Mouse (Mus musculus) liver, adult 2 months (tissue): Measurements from ENCODE around the gene Ubp1. TPM values are rescaled to one million over a fixed set of nuclear protein-coding genes. Genes with fewer than 3 reads are reported as not detected.

Source experiments
- DNase-seq: peaks from one replicate; pipeline ENCODE4 v3.0.0-alpha.2; 2011; ENCODE audit warnings: low read depth, low spot score; ENCODE audit errors: extremely low read depth
- H3K27ac ChIP-seq: fragments of 200-500 bp; replicated peaks from 2 replicates; pipeline ENCODE4 v1.5.1; 2012; ENCODE audit warnings: low read depth, mild to moderate bottlenecking, control low read depth, inconsistent platforms, low read length; ENCODE audit not compliant: insufficient read depth
- H3K27me3 ChIP-seq: fragments of 200-500 bp; 2 replicates; pipeline ENCODE4 v1.6.1; 2012; ENCODE audit warnings: mild to moderate bottlenecking, moderate library complexity, low read length, inconsistent platforms; ENCODE audit not compliant: control insufficient read depth, insufficient read depth
- H3K36me3 ChIP-seq: fragments of 200-500 bp; 2 replicates; pipeline ENCODE4 v1.6.1; 2012; ENCODE audit warnings: low read length, inconsistent platforms; ENCODE audit not compliant: control insufficient read depth, insufficient read depth
- H3K4me1 ChIP-seq: fragments of 200-500 bp; 2 replicates; pipeline ENCODE4 v1.6.1; 2011; ENCODE audit warnings: low read length; ENCODE audit not compliant: control insufficient read depth, insufficient read depth
- H3K4me3 ChIP-seq: fragments of 200-500 bp; 2 replicates; pipeline ENCODE4 v1.5.1; 2011; ENCODE audit warnings: low read depth, mild to moderate bottlenecking, control low read depth, low read length, moderate library complexity; ENCODE audit not compliant: insufficient read depth
- H3K79me2 ChIP-seq: fragments of 200-500 bp; 2 replicates; pipeline ENCODE4 v1.6.1; 2012; ENCODE audit warnings: inconsistent platforms, mild to moderate bottlenecking, low read length, moderate library complexity; ENCODE audit not compliant: control insufficient read depth, insufficient read depth
- H3K9ac ChIP-seq: fragments of 200-500 bp; 2 replicates; pipeline ENCODE4 v1.6.1; 2012; ENCODE audit warnings: low read depth, mild to moderate bottlenecking, control low read depth, inconsistent platforms, low read length
- CTCF ChIP-seq: fragments of 200-500 bp; IDR thresholded peaks from 2 replicates; pipeline ENCODE4 v1.5.1; 2011; ENCODE audit warnings: low read depth, low read length, control low read depth
- POLR2A ChIP-seq: fragments of 200-500 bp; IDR thresholded peaks from 2 replicates; pipeline ENCODE4 v1.6.1; 2011; ENCODE audit warnings: low read length, control low read depth; ENCODE audit not compliant: insufficient read depth; ENCODE audit errors: extremely low read depth
- WGBS: fragments of 180-500 bp; shearing (Covaris S2); methylation state at CpG from one replicate; pipeline ENCODE4 v1.1.7; 2018; 5-methylcytosine and 5-hydroxymethylcytosine counted together
- polyA plus RNA-seq: library from polyadenylated mRNA; depleted of rRNA; stranded (reverse); fragments of >200 nt; gene quantifications from 2 replicates; pipeline ENCODE4 v1.2.3, GENCODE M21; 2012; rRNA removed
- total RNA-seq: library from RNA; depleted of rRNA; stranded (reverse); fragments of >200 nt; gene quantifications from 2 replicates; pipeline ENCODE4 v1.2.3, GENCODE M21; 2014; rRNA removed

Ubp1 gene
- total and polyA plus RNA-seq, 2 experiments: 24.2 to 27.8 TPM

DNA sequence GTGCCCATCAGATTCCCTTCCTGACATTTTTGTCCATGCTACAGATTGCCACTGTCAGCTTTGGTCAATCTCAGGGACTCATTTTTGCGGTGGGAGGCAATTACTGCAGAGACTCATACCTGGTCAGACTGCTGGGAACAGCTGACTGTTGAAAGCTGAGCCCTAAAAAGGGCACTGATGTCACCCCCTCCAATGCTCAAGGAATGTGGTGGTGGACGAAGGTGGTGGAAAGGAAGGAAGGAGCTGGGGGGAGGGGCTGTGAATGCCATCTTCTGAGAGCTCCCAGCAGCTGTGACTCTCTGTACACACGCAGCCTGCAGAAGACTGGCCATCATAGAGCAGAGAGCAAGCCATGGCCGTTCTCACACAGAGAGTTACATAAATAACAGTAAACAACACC lies 91.4 kb downstream of the Ubp1 start:
- H3K4me3 ChIP-seq: no peak overlapping the region
- no peak overlapping the region for H3K27ac ChIP-seq
- no peak overlapping the region for H3K9ac ChIP-seq
- H3K27me3 ChIP-seq: peaks cover 8% of the 10 kb centered on the region
- no peak for DNase-seq
- WGBS: 62% methylated on average over 4 of the region's 4 CpGs
- H3K36me3 ChIP-seq: no peaks in the 10 kb centered on the region
- H3K4me1 ChIP-seq: no peaks in the 10 kb centered on the region
- no peaks in the 10 kb centered on the region for H3K79me2 ChIP-seq
- no peak for TF ChIP-seq POLR2A
- no peak for TF ChIP-seq CTCF

DNA sequence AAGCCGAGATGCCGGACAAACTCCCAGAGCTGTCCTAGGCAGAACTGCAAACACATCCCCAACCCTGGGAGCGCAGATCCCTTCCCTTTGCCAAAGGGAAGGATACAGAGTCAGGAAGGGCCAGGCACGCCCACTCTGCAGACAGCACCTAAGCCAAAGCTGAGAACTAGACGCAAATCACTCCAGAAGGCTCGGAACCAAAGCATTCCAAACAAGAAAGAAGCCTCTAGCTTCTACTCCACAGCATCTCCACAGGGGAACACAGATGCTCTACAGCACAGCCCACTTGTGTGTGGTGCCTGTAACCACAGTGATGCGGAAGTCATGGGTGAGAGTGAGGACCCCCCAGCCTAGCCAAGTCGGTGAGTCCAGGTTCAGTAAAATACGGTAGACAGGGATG lies 94.4 kb downstream of the Ubp1 start:
- 49% methylated on average over 9 of the region's 9 CpGs for WGBS
- no peak for DNase-seq

DNA sequence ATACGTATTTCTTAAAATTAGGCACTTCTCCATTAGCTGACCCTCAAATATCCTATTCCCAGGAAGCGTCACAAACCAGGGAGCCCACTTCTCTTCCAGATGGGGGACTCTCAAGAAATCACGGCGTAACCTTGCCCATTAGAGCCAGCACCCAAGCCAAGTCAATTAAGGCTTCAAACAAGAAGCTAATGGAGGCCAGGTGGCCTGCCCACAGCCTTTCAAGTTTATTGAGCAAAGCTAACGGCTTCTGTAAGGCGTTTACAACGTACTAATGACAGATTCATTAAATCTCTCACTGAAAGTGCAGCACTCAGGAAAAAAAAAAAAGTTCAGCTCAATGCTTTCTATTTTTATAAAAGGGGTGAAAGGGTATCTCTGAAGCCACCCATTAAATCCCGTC lies 95.1 kb downstream of the Ubp1 start:
- 30% methylated on average over 8 of the region's 8 CpGs for WGBS
- H3K27ac ChIP-seq: no peak overlapping the region
- DNase-seq: no peak
- H3K9ac ChIP-seq: no peak overlapping the region
- no peaks in the 10 kb centered on the region for H3K36me3 ChIP-seq
- H3K4me3 ChIP-seq: no peak overlapping the region
- TF ChIP-seq CTCF: no peak
- TF ChIP-seq POLR2A: no peak
- H3K27me3 ChIP-seq: peaks cover 8% of the 10 kb centered on the region
- no peaks in the 10 kb centered on the region for H3K79me2 ChIP-seq
- no peaks in the 10 kb centered on the region for H3K4me1 ChIP-seq

More for the DNA sequence above, 94.4 kb downstream of the Ubp1 start:
- Histone ChIP-seq H3K79me2 (no peaks in the 10 kb centered on the region), H3K9ac (no peak overlapping the region), H3K4me1 (no peaks in the 10 kb centered on the region), H3K27ac (no peak overlapping the region), H3K4me3 (no peak overlapping the region), H3K27me3 (peaks cover 8% of the 10 kb centered on the region), H3K36me3 (no peaks in the 10 kb centered on the region)
- no peak for TF ChIP-seq CTCF
- no peak for TF ChIP-seq POLR2A

DNA sequence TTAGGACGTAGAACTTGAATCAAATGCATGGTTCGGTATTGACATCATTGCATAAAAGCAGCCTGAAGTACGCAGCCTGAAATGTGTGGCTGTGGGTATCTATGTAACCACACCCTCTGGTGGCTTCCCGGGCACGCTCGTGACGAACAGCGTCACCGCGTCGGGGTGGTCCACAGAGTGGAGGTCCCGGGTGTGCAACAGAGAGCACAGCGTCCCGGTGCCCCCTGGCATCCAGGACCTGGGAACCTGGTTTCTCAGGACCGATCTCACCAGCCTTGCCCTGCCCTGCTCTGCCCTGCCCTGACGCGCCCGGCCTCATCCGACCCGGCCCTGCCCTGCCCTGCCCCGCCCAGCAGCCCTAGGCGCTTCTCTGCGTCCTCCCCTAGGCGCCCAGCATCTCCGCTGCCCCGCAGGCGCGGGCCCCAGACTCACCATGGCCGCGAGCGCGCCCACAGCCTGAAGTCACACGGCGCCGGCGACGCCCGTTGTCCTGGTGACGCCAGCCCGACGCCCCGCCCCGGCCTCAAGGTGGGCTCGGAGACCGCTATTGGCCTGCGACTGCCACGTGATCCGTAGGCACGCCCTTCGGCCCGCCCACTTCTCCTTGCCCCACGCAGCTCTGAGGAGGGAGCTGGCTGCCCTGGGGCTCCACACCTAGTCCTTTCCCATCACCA lies 95.7 kb downstream of the Ubp1 start:
- Histone ChIP-seq H3K27me3 (peaks cover 8% of the 10 kb centered on the region), H3K9ac (peak overlapping the region; percentile 45; the same call in 1 of the 2 replicates), H3K36me3 (no peaks in the 10 kb centered on the region), H3K27ac (no peak overlapping the region), H3K4me3 (peak overlapping the region; percentile 38), H3K4me1 (no peaks in the 10 kb centered on the region), H3K79me2 (no peaks in the 10 kb centered on the region)
- no peak for DNase-seq
- no peak for TF ChIP-seq CTCF
- no peak for TF ChIP-seq POLR2A
- 2% methylated on average over 52 of the region's 52 CpGs for WGBS

Other genes with a start within 250 kb of the Ubp1 start
- 33.9 and 44.2 TPM in 2 replicates for gene Pdcd6ip, start 222.7 kb upstream of the Ubp1 start, total RNA-seq
- gene Pdcd6ip, start 222.7 kb upstream of the Ubp1 start, polyA plus RNA-seq: 41.0 and 56.6 TPM in 2 replicates
- gene Clasp2, start 189.5 kb upstream of the Ubp1 start, total RNA-seq: 16.2 and 17.4 TPM in 2 replicates
- 2.3 and 2.6 TPM in 2 replicates for gene Clasp2, start 189.5 kb upstream of the Ubp1 start, polyA plus RNA-seq
- gene Fbxl2, start 115.3 kb downstream of the Ubp1 start, total RNA-seq: 0.20 TPM in 1 of 2 replicates, not detected in the other
- gene Fbxl2, start 115.3 kb downstream of the Ubp1 start, polyA plus RNA-seq: 0.09 and 0.34 TPM in 2 replicates
- not detected in 2 replicates for gene Susd5, start 126.2 kb downstream of the Ubp1 start, total RNA-seq
- gene Susd5, start 126.2 kb downstream of the Ubp1 start, polyA plus RNA-seq: not detected in 2 replicates